Mouse (Mus musculus): ENCODE data around the gene Mmp28. TPM values are rescaled to one million over a fixed set of nuclear protein-coding genes. Genes with fewer than 3 reads are reported as not detected.

Mmp28 gene
- total and polyA plus RNA-seq, 3 experiments = 3.3 to 4.9 (median 4.7) TPM

DNA sequence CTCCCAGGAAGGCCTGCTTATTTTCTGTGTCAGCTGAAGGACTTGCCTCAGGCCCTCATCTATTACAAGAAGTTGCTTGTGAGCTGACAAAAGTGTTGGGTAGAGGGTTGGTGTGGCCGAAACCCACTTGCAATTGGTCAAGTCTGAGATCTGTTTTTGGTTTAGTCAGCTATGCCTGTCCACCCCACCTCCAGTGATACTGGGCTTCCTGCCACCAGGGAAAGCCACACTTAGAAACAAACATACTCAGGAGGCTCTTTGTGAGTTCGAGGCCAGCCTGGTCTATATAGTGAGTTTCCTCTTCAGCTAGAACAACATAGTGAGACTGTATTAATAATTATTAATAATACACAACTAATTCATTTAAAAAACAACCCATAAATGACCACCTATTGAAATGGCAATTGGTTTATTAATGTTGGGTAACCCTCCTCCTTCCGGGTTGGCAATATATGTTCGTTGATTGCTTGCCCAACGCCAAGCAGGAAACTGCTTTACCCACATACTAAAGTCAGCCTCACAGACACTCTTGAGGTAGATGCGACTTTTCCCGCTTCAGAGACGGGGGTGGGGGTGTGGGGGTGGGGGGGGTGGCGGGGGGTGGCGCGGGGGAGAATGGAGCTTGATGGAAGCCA, 23.3 kb downstream of the Mmp28 start:
- DNase-seq = no peak
- Histone ChIP-seq H3K9ac (ENCODE audit: low read depth, low read length) (no peak overlapping the region), H3K79me2 (replicated peaks; ENCODE audit: control insufficient read depth, insufficient read depth, low read length) (no peaks in the 10 kb centered on the region), H3K27me3 (ENCODE audit: control insufficient read depth, insufficient read depth, low read length) (no peaks in the 10 kb centered on the region), H3K4me1 (ENCODE audit: control insufficient read depth, insufficient read depth, low read length) (peaks cover 10% of the 10 kb centered on the region), H3K36me3 (ENCODE audit: control insufficient read depth, insufficient read depth, low read length) (no peaks in the 10 kb centered on the region), H3K4me3 (no peak overlapping the region), H3K27ac (no peak overlapping the region)
- TF ChIP-seq POLR2A (IDR thresholded peaks at IDR 0.05; ENCODE audit: insufficient read depth, low read depth, low read length) = no peak
- no peak for TF ChIP-seq EP300 (IDR thresholded peaks at IDR 0.05; ENCODE audit: insufficient read depth, low read depth, low read length)
- no peak for TF ChIP-seq CTCF (IDR thresholded peaks at IDR 0.05)
- 28% methylated on average over 11 of the region's 11 CpGs for whole genome bisulfite sequencing
- intact Hi-C loops (cut with DNase I) = loop anchor here (5.0 kb wide), 2 partner anchors 298 to 313 kb away; partner anchors contain the start of gene Heatr6

DNA sequence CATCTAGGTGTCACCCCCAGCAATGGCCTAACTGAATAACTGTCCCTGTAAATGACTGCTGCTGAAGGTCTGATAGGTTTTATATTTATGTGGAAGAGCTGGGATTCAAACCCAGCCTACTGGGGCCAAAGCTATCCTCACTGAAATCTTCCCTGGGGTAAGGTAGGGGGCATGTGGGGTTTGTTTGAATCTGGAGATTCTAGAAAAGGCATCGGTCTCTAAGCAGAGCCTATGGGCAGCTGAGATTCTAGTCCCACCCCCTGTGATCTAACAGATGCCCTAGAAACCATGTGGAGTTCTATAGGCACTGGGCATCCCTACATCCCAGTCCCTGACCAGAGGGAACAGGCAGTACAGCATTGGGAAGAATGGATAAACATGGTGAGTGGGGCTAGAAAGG, 25.5 kb downstream of the Mmp28 start, which contains the start of gene 1700020L24Rik:
Gene 1700020L24Rik (plus strand): TSS at position 301 of the 400 bp plus-strand sequence.
- no peaks in the 10 kb centered on the region for H3K79me2 ChIP-seq (replicated peaks; ENCODE audit: control insufficient read depth, insufficient read depth, low read length)
- no peaks in the 10 kb centered on the region for H3K27me3 ChIP-seq (ENCODE audit: control insufficient read depth, insufficient read depth, low read length)
- no peak for DNase-seq
- TF ChIP-seq EP300 (IDR thresholded peaks at IDR 0.05; ENCODE audit: insufficient read depth, low read depth, low read length) = no peak
- no peak for TF ChIP-seq POLR2A (IDR thresholded peaks at IDR 0.05; ENCODE audit: insufficient read depth, low read depth, low read length)
- TF ChIP-seq CTCF (IDR thresholded peaks at IDR 0.05) = no peak
- no peak within 1 kb of the TSS for H3K4me3 ChIP-seq
- intact Hi-C loops (cut with DNase I) = no loop called here
- H3K9ac ChIP-seq (ENCODE audit: low read depth, low read length) = no peak within 1 kb of the TSS
- H3K4me1 ChIP-seq (ENCODE audit: control insufficient read depth, insufficient read depth, low read length) = peaks cover 6% of the 10 kb centered on the region
- WGBS = 94% methylated on average over 1 of the region's 1 CpGs
- no peaks in the 10 kb centered on the region for H3K36me3 ChIP-seq (ENCODE audit: control insufficient read depth, insufficient read depth, low read length)
- no peak within 1 kb of the TSS for H3K27ac ChIP-seq

DNA sequence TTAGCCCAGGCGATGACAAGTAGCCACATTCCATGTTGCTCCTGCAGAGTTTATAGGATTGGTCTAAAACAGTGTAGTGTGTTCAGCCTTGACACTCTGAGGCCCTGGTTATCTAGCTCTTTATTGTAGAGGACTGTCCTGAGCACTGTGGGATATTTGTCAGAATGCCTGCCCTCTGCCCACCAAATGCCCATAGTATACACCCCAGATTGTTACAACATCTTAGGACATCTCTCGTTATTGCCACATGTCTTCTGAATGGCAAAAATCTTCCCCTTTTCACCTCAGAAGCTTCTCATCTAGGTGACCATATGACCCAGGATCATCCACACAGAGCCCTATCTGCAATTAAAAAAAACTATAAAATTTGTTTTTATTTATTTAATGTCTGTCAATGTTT, 30.3 kb downstream of the Mmp28 start:
- intact Hi-C loops (cut with DNase I) = no loop called here

GRCm38 (mm10) chr11:83429355-83429754, 33.5 kb downstream of the Mmp28 start, which contains the start of gene Gas2l2:
Gas2l2 (minus strand) TSS chr11:83429455.
- TF ChIP-seq CTCF (IDR thresholded peaks at IDR 0.05) (no peak), EP300 (IDR thresholded peaks at IDR 0.05; ENCODE audit: insufficient read depth, low read depth, low read length) (no peak), POLR2A (IDR thresholded peaks at IDR 0.05; ENCODE audit: insufficient read depth, low read depth, low read length) (no peak)
- DNase-seq = no peak
- Histone ChIP-seq H3K27ac (no peak within 1 kb of the TSS), H3K27me3 (ENCODE audit: control insufficient read depth, insufficient read depth, low read length) (peaks cover 3% of the 10 kb centered on the region), H3K4me3 (no peak within 1 kb of the TSS), H3K9ac (ENCODE audit: low read depth, low read length) (no peak within 1 kb of the TSS), H3K4me1 (ENCODE audit: control insufficient read depth, insufficient read depth, low read length) (no peaks in the 10 kb centered on the region), H3K79me2 (replicated peaks; ENCODE audit: control insufficient read depth, insufficient read depth, low read length) (no peaks in the 10 kb centered on the region), H3K36me3 (ENCODE audit: control insufficient read depth, insufficient read depth, low read length) (no peaks in the 10 kb centered on the region)
- WGBS = 67% methylated on average over 5 of the region's 5 CpGs
- intact Hi-C loops (cut with DNase I) = no loop called here

More for the DNA sequence above, 30.3 kb downstream of the Mmp28 start:
- DNase-seq = no peak
- peaks cover 3% of the 10 kb centered on the region for H3K27me3 ChIP-seq (ENCODE audit: control insufficient read depth, insufficient read depth, low read length)
- no peaks in the 10 kb centered on the region for H3K4me1 ChIP-seq (ENCODE audit: control insufficient read depth, insufficient read depth, low read length)
- no peak overlapping the region for H3K4me3 ChIP-seq
- TF ChIP-seq EP300 (IDR thresholded peaks at IDR 0.05; ENCODE audit: insufficient read depth, low read depth, low read length) (no peak), POLR2A (IDR thresholded peaks at IDR 0.05; ENCODE audit: insufficient read depth, low read depth, low read length) (no peak), CTCF (IDR thresholded peaks at IDR 0.05) (no peak)
- 69% methylated on average over 2 of the region's 2 CpGs for WGBS
- no peak overlapping the region for H3K9ac ChIP-seq (ENCODE audit: low read depth, low read length)
- no peaks in the 10 kb centered on the region for H3K36me3 ChIP-seq (ENCODE audit: control insufficient read depth, insufficient read depth, low read length)
- no peaks in the 10 kb centered on the region for H3K79me2 ChIP-seq (replicated peaks; ENCODE audit: control insufficient read depth, insufficient read depth, low read length)
- no peak overlapping the region for H3K27ac ChIP-seq

GRCm38 (mm10) chr11:83426964-83427363, 35.9 kb downstream of the Mmp28 start:
- Histone ChIP-seq H3K79me2 (replicated peaks; ENCODE audit: control insufficient read depth, insufficient read depth, low read length) (no peaks in the 10 kb centered on the region), H3K27ac (no peak overlapping the region), H3K4me3 (no peak overlapping the region), H3K27me3 (ENCODE audit: control insufficient read depth, insufficient read depth, low read length) (peaks cover 3% of the 10 kb centered on the region), H3K4me1 (ENCODE audit: control insufficient read depth, insufficient read depth, low read length) (no peaks in the 10 kb centered on the region), H3K9ac (ENCODE audit: low read depth, low read length) (no peak overlapping the region), H3K36me3 (ENCODE audit: control insufficient read depth, insufficient read depth, low read length) (no peaks in the 10 kb centered on the region)
- intact Hi-C loops (cut with DNase I) = no loop called here
- no peak for TF ChIP-seq EP300 (IDR thresholded peaks at IDR 0.05; ENCODE audit: insufficient read depth, low read depth, low read length)
- no peak for TF ChIP-seq CTCF (IDR thresholded peaks at IDR 0.05)
- no peak for TF ChIP-seq POLR2A (IDR thresholded peaks at IDR 0.05; ENCODE audit: insufficient read depth, low read depth, low read length)
- 23% methylated on average over 16 of the region's 17 CpGs for WGBS
- no peak for DNase-seq

- intact Hi-C loops (cut with DNase I) = loop anchor here (1.0 to 5.0 kb wide), 3 partner anchors 67 to 367 kb away; no protein-coding TSS in a partner anchor
- peak; percentile 50 to 75 for DNase-seq
- 8% methylated on average over 8 of the region's 8 CpGs for WGBS
- H3K9ac ChIP-seq (ENCODE audit: low read depth, low read length) = no peak overlapping the region
- H3K79me2 ChIP-seq (replicated peaks; ENCODE audit: control insufficient read depth, insufficient read depth, low read length) = no peaks in the 10 kb centered on the region
- no peaks in the 10 kb centered on the region for H3K36me3 ChIP-seq (ENCODE audit: control insufficient read depth, insufficient read depth, low read length)
- no peak overlapping the region for H3K4me3 ChIP-seq
- no peaks in the 10 kb centered on the region for H3K4me1 ChIP-seq (ENCODE audit: control insufficient read depth, insufficient read depth, low read length)
- H3K27me3 ChIP-seq (ENCODE audit: control insufficient read depth, insufficient read depth, low read length) = peaks cover 3% of the 10 kb centered on the region
- TF ChIP-seq POLR2A (IDR thresholded peaks at IDR 0.05; ENCODE audit: insufficient read depth, low read depth, low read length) (no peak), EP300 (IDR thresholded peaks at IDR 0.05; ENCODE audit: insufficient read depth, low read depth, low read length) (peak; percentile 84; the same call in 1 of the 2 replicates), CTCF (IDR thresholded peaks at IDR 0.05) (peak; percentile 96)
- H3K27ac ChIP-seq = no peak overlapping the region
Observed at GRCm38 (mm10) chr11:83424681-83425080, 38.2 kb downstream of the Mmp28 start.
